Mouse (Mus musculus): ENCODE data around the gene Tlnrd1. TPM values are rescaled to one million over a fixed set of nuclear protein-coding genes. Genes with fewer than 3 reads are reported as not detected.

Tlnrd1 gene
- polyA plus RNA-seq, 1 experiment, result 9.2 TPM

- H3K27ac ChIP-seq (ENCODE audit: insufficient read depth, low read depth, low read length), result no peak overlapping the region
- no peaks in the 10 kb centered on the region for H3K4me1 ChIP-seq (ENCODE audit: control insufficient read depth, insufficient read depth, low read length)
- TF ChIP-seq POLR2A (IDR thresholded peaks at IDR 0.05; ENCODE audit: low read depth, low read length) (no peak), CTCF (conservative IDR thresholded peaks at IDR 0.05; ENCODE audit: insufficient read depth, insufficient read length, low read depth, low read length) (no peak)
- no peaks in the 10 kb centered on the region for H3K27me3 ChIP-seq (replicated peaks; ENCODE audit: control insufficient read depth, insufficient read depth, low read length)
- DNase-seq, result no peak
- H3K36me3 ChIP-seq (ENCODE audit: control insufficient read depth, insufficient read depth, low read length), result no peaks in the 10 kb centered on the region
- WGBS, result 88% methylated on average over 1 of the region's 1 CpGs
- H3K4me3 ChIP-seq (ENCODE audit: insufficient read depth, low read depth, low read length), result no peak overlapping the region
These were observed 28.9 kb downstream of the Tlnrd1 start for GRCm38 (mm10) chr7:83855203-83855602.

GRCm38 (mm10) chr7:83852381-83853380 lies 31.4 kb downstream of the Tlnrd1 start:
- H3K4me3 ChIP-seq (ENCODE audit: insufficient read depth, low read depth, low read length), result no peak overlapping the region
- WGBS, result 62% methylated on average over 5 of the region's 5 CpGs
- H3K27me3 ChIP-seq (replicated peaks; ENCODE audit: control insufficient read depth, insufficient read depth, low read length), result no peaks in the 10 kb centered on the region
- H3K27ac ChIP-seq (ENCODE audit: insufficient read depth, low read depth, low read length), result no peak overlapping the region
- no peak for TF ChIP-seq POLR2A (IDR thresholded peaks at IDR 0.05; ENCODE audit: low read depth, low read length)
- no peak for TF ChIP-seq CTCF (conservative IDR thresholded peaks at IDR 0.05; ENCODE audit: insufficient read depth, insufficient read length, low read depth, low read length)
- no peaks in the 10 kb centered on the region for H3K36me3 ChIP-seq (ENCODE audit: control insufficient read depth, insufficient read depth, low read length)
- no peak for DNase-seq
- peaks cover 5% of the 10 kb centered on the region; the same call in 1 of the 2 replicates for H3K4me1 ChIP-seq (ENCODE audit: control insufficient read depth, insufficient read depth, low read length)

- H3K27ac ChIP-seq (ENCODE audit: insufficient read depth, low read depth, low read length), result no peak overlapping the region
- H3K27me3 ChIP-seq (replicated peaks; ENCODE audit: control insufficient read depth, insufficient read depth, low read length), result no peaks in the 10 kb centered on the region
- no peaks in the 10 kb centered on the region for H3K36me3 ChIP-seq (ENCODE audit: control insufficient read depth, insufficient read depth, low read length)
- no peak overlapping the region for H3K4me3 ChIP-seq (ENCODE audit: insufficient read depth, low read depth, low read length)
- no peak for TF ChIP-seq POLR2A (IDR thresholded peaks at IDR 0.05; ENCODE audit: low read depth, low read length)
- TF ChIP-seq CTCF (conservative IDR thresholded peaks at IDR 0.05; ENCODE audit: insufficient read depth, insufficient read length, low read depth, low read length), result no peak
- peaks cover 12% of the 10 kb centered on the region for H3K4me1 ChIP-seq (ENCODE audit: control insufficient read depth, insufficient read depth, low read length)
- WGBS, result 83% methylated on average over 5 of the region's 5 CpGs
- no peak for DNase-seq
These were observed 32.3 kb downstream of the Tlnrd1 start for GRCm38 (mm10) chr7:83851569-83852380.

- TF ChIP-seq CTCF (conservative IDR thresholded peaks at IDR 0.05; ENCODE audit: insufficient read depth, insufficient read length, low read depth, low read length), result no peak
- no peak for TF ChIP-seq POLR2A (IDR thresholded peaks at IDR 0.05; ENCODE audit: low read depth, low read length)
- peak overlapping the region; percentile 80 for H3K27ac ChIP-seq (ENCODE audit: insufficient read depth, low read depth, low read length)
- no peak overlapping the region for H3K4me3 ChIP-seq (ENCODE audit: insufficient read depth, low read depth, low read length)
- H3K27me3 ChIP-seq (replicated peaks; ENCODE audit: control insufficient read depth, insufficient read depth, low read length), result no peaks in the 10 kb centered on the region
- H3K4me1 ChIP-seq (ENCODE audit: control insufficient read depth, insufficient read depth, low read length), result peaks cover 14% of the 10 kb centered on the region
- WGBS, result 15% methylated on average over 5 of the region's 5 CpGs
- peak; percentile 91 for DNase-seq
- no peaks in the 10 kb centered on the region for H3K36me3 ChIP-seq (ENCODE audit: control insufficient read depth, insufficient read depth, low read length)
These were observed 36.7 kb downstream of the Tlnrd1 start for GRCm38 (mm10) chr7:83847187-83848075.

GRCm38 (mm10) chr7:83844807-83845206 lies 39.3 kb downstream of the Tlnrd1 start:
- H3K27me3 ChIP-seq (replicated peaks; ENCODE audit: control insufficient read depth, insufficient read depth, low read length), result no peaks in the 10 kb centered on the region
- TF ChIP-seq CTCF (conservative IDR thresholded peaks at IDR 0.05; ENCODE audit: insufficient read depth, insufficient read length, low read depth, low read length) (no peak), POLR2A (IDR thresholded peaks at IDR 0.05; ENCODE audit: low read depth, low read length) (no peak)
- no peaks in the 10 kb centered on the region for H3K36me3 ChIP-seq (ENCODE audit: control insufficient read depth, insufficient read depth, low read length)
- 98% methylated on average over 3 of the region's 3 CpGs for WGBS
- H3K4me1 ChIP-seq (ENCODE audit: control insufficient read depth, insufficient read depth, low read length), result peaks cover 19% of the 10 kb centered on the region
- no peak overlapping the region for H3K4me3 ChIP-seq (ENCODE audit: insufficient read depth, low read depth, low read length)
- DNase-seq, result no peak
- no peak overlapping the region for H3K27ac ChIP-seq (ENCODE audit: insufficient read depth, low read depth, low read length)

GRCm38 (mm10) chr7:83842486-83843259 lies 41.4 kb downstream of the Tlnrd1 start:
- H3K4me1 ChIP-seq (ENCODE audit: control insufficient read depth, insufficient read depth, low read length), result peaks cover 14% of the 10 kb centered on the region
- H3K27ac ChIP-seq (ENCODE audit: insufficient read depth, low read depth, low read length), result peak overlapping the region; percentile 50
- H3K27me3 ChIP-seq (replicated peaks; ENCODE audit: control insufficient read depth, insufficient read depth, low read length), result no peaks in the 10 kb centered on the region
- DNase-seq, result peak; percentile 33
- no peaks in the 10 kb centered on the region for H3K36me3 ChIP-seq (ENCODE audit: control insufficient read depth, insufficient read depth, low read length)
- WGBS, result 51% methylated on average over 6 of the region's 6 CpGs
- TF ChIP-seq CTCF (conservative IDR thresholded peaks at IDR 0.05; ENCODE audit: insufficient read depth, insufficient read length, low read depth, low read length) (no peak), POLR2A (IDR thresholded peaks at IDR 0.05; ENCODE audit: low read depth, low read length) (no peak)
- H3K4me3 ChIP-seq (ENCODE audit: insufficient read depth, low read depth, low read length), result no peak overlapping the region

All from kidney, adult 2 months (tissue).